Mouse (Mus musculus) lung, postnatal 0 days (tissue): ENCODE results near the gene Gm20388. TPM values are rescaled to one million over a fixed set of nuclear protein-coding genes. Genes with fewer than 3 reads are reported as not detected.

Experiments used
- ATAC-seq: fragments of 200-750 bp; cut with Nextera tagmentation; 2 replicates; pipeline ENCODE4 v1.8.0; 2017; ENCODE audit warnings: moderate library complexity
- DNase-seq: peaks from one replicate; pipeline ENCODE4 v3.0.0-alpha.2; 2016; ENCODE audit warnings: low spot score
- H3K27ac ChIP-seq: fragments of 300-500 bp; sonication (generic); 2 replicates; pipeline ENCODE4 v1.5.1; 2014; ENCODE audit warnings: antibody characterized with exemption, mild to moderate bottlenecking, low read length, mixed read lengths
- H3K27me3 ChIP-seq: fragments of 300-500 bp; sonication (generic); replicated peaks from 2 replicates; pipeline ENCODE4 v1.6.1; 2014; ENCODE audit warnings: low read length, mixed read lengths; ENCODE audit not compliant: insufficient read depth
- H3K36me3 ChIP-seq: fragments of 300-500 bp; sonication (generic); 2 replicates; pipeline ENCODE4 v1.6.1; 2014; ENCODE audit warnings: low read length, mixed read lengths; ENCODE audit not compliant: insufficient read depth
- H3K4me1 ChIP-seq: fragments of 300-500 bp; sonication (generic); 2 replicates; pipeline ENCODE4 v1.6.1; 2014; ENCODE audit warnings: antibody characterized with exemption, low read depth, low read length, mixed read lengths; ENCODE audit not compliant: insufficient read depth
- H3K4me2 ChIP-seq: fragments of 300-500 bp; sonication (generic); replicated peaks from 2 replicates; pipeline ENCODE4 v1.6.1; 2014; ENCODE audit warnings: low read depth, mild to moderate bottlenecking, low read length, moderate library complexity, mixed read lengths
- H3K4me3 ChIP-seq: fragments of 300-500 bp; sonication (generic); 2 replicates; pipeline ENCODE4 v1.5.1; 2014; ENCODE audit warnings: low read depth, low read length
- H3K9ac ChIP-seq: fragments of 300-500 bp; sonication (generic); replicated peaks from 2 replicates; pipeline ENCODE4 v1.6.1; 2014; ENCODE audit warnings: low read depth, mild to moderate bottlenecking
- H3K9me3 ChIP-seq: fragments of 300-500 bp; sonication (generic); 2 replicates; pipeline ENCODE4 v1.6.1; 2016; ENCODE audit warnings: low read length, mixed read lengths
- CTCF ChIP-seq: IDR thresholded peaks from 2 replicates; pipeline ENCODE4 v1.5.1; 2016; ENCODE audit warnings: antibody characterized with exemption, mild to moderate bottlenecking
- EP300 ChIP-seq: IDR thresholded peaks from 2 replicates; pipeline ENCODE4 v1.6.1; 2016; ENCODE audit warnings: antibody characterized with exemption, mild to moderate bottlenecking, control low read depth
- WGBS: fragments of 180-500 bp; shearing (Covaris S2); extraction: QIAGEN DNeasy Blood & Tissue Kit; methylation state at CpG from one replicate; pipeline ENCODE4 v1.1.7; 2014; 5-methylcytosine and 5-hydroxymethylcytosine counted together
- polyA plus RNA-seq: library from polyadenylated mRNA; unstranded; fragments of >200 nt; fragmentation: Nextera tagmentation; extraction: Ambion mirVana; gene quantifications from 2 replicates; pipeline ENCODE4 v1.2.1, GENCODE M21; 2015

Gm20388 gene
- polyA plus RNA-seq, 1 experiment from 2014 or later, result not detected

DNA sequence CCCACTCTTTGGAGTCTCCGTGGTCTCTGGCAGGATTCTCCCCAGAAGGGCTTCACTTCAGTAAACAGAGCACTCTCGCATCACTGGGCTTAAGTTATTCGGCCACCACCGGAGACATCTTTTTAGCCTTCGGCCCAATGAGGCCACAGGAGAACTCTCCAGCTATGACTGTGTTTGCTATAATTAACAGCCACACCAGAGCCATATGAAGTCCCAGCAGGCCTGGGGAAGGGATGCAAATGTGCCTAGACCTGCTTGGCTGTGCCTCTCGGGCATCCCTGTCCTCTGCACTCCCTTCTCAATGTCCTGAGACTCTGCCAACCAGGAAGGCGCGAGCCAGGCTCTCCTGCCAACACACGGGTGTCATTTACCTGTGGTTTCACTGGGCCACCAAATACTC, 1946.7 kb downstream of the Gm20388 start:
- no peaks in the 10 kb centered on the region for H3K36me3 ChIP-seq
- H3K4me1 ChIP-seq, result no peaks in the 10 kb centered on the region; the same call in 1 of the 2 replicates
- 64% methylated on average over 9 of the region's 9 CpGs for WGBS
- no peak for TF ChIP-seq EP300
- no peak for TF ChIP-seq CTCF
- H3K4me3 ChIP-seq, result no peak overlapping the region
- no peak overlapping the region for H3K4me2 ChIP-seq
- ATAC-seq (no peak), DNase-seq (no peak)
- no peaks in the 10 kb centered on the region for H3K27me3 ChIP-seq
- no peaks in the 10 kb centered on the region for H3K9me3 ChIP-seq
- H3K9ac ChIP-seq, result no peak overlapping the region
- H3K27ac ChIP-seq, result no peak overlapping the region

DNA sequence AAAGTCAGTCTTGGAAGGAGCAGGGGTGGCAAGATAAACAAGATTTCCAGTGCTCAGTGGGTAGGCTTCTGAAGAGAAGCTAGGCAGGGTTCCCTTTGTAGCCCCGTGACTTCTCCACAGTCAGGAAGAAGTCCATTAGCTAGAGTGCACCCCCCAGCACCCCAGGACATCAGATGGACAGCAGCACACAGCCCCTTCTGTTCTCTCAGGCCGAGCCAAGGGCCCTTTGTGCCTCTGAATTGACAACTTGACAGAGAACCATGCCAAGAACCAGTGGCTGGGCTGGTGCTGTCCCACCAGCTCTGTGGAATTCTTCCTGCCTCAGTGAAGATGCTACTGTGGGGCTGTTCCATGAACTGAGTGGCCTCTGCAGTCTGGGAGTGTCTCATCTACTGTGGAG, 1947.1 kb downstream of the Gm20388 start:
- no peak for TF ChIP-seq CTCF
- TF ChIP-seq EP300, result no peak

DNA sequence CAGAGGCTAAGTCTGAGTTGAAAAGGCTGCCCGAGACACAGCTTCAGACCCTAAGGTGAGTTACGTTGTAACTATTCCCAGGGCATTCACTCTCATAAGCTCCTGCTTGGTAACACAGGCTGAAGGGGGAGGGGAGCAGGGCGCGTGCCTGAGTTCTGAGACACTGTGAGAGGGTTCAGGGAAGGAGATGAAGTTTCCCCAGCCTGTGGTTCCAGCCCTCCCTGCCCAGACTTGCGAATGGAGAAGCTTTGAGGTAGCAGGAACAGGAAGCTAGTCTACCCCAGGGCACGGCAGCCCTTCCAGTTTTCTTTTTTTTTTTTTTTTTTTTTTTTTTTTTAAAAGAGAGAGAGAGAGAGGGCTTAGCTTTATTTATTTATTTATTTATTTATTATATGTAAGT, 1950.6 kb downstream of the Gm20388 start:
- no peaks in the 10 kb centered on the region for H3K9me3 ChIP-seq
- DNase-seq, result peak; percentile 36
- no peaks in the 10 kb centered on the region for H3K27me3 ChIP-seq
- no peaks in the 10 kb centered on the region for H3K36me3 ChIP-seq
- 28% methylated on average over 6 of the region's 6 CpGs for WGBS
- no peaks in the 10 kb centered on the region for H3K4me1 ChIP-seq
- no peak overlapping the region for H3K4me3 ChIP-seq
- no peak for TF ChIP-seq CTCF
- TF ChIP-seq EP300, result no peak
- H3K4me2 ChIP-seq, result no peak overlapping the region
- no peak for ATAC-seq
- H3K9ac ChIP-seq, result no peak overlapping the region
- H3K27ac ChIP-seq, result no peak overlapping the region

More for the DNA sequence above, 1947.1 kb downstream of the Gm20388 start:
- DNase-seq, result no peak
- 37% methylated on average over 2 of the region's 2 CpGs for WGBS
- no peak overlapping the region for H3K9ac ChIP-seq
- no peak for ATAC-seq
- no peaks in the 10 kb centered on the region for H3K9me3 ChIP-seq
- H3K4me1 ChIP-seq, result no peaks in the 10 kb centered on the region
- H3K36me3 ChIP-seq, result no peaks in the 10 kb centered on the region
- no peak overlapping the region for H3K4me2 ChIP-seq
- no peaks in the 10 kb centered on the region for H3K27me3 ChIP-seq
- no peak overlapping the region for H3K4me3 ChIP-seq
- H3K27ac ChIP-seq, result no peak overlapping the region

DNA sequence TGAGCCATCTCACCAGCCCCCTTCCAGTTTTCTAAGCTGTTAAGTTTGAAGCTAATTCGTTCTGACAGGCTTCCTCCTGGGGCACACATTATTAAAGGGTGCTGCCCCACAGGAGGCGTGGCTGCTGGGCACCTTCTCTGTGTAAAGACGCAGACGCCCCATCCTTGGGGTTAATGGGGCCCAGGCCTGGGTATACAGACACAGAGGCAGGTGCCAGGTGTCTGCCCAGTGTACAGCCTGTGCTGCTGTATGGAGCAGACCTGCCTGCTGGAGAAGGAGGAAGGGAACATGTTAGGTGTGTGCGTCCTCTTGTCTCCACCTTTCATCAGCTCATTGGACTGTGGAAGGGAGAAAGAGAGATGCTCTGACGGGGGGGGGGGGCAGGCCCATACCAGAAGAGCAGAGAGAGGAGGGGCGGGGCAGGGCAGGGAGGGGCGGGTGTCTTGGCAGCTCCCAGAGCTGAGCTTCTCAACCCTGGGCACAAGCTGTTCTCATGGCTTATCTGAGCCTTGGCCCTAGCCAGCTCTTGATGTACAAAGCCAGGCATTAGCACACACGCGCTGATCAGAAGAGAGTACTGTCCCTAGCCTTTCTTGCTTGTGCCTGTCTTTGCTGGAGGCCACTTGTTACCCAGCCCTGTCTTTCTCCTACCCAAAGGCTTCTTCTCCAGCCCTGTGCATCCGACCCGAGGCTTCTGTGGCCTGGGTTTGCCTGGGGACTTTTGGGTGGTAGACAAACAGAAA, 1951.3 kb downstream of the Gm20388 start:
- H3K27me3 ChIP-seq, result no peaks in the 10 kb centered on the region
- H3K9ac ChIP-seq, result no peak overlapping the region
- H3K4me2 ChIP-seq, result no peak overlapping the region
- H3K36me3 ChIP-seq, result no peaks in the 10 kb centered on the region
- DNase-seq, result peak; percentile 43
- no peaks in the 10 kb centered on the region for H3K4me1 ChIP-seq
- no peak overlapping the region for H3K27ac ChIP-seq
- TF ChIP-seq CTCF (no peak), EP300 (no peak)
- 63% methylated on average over 10 of the region's 12 CpGs for WGBS
- no peaks in the 10 kb centered on the region for H3K9me3 ChIP-seq
- no peak overlapping the region for H3K4me3 ChIP-seq
- peak; percentile 68 for ATAC-seq

DNA sequence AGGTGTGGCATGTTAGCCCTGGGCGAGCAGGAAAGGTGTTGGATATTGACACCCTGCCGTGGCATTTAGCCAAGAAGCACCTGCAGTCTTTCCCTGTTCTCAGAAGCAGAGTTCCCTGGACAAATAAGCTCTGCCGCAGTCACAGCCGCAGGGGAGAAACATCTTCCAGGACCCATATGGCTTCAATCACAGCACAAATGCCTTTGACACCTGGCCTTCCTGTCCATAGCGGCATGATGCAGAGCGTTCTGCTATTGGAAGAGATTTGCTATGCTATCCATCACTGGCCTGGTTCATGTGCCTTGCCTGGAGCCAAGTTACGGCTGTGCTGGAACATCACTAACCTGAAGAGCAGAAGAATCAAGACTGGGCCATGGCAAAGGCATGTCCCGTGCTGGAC, 1954.7 kb downstream of the Gm20388 start:
- Histone ChIP-seq H3K9ac (no peak overlapping the region), H3K27me3 (no peaks in the 10 kb centered on the region), H3K4me2 (no peak overlapping the region), H3K4me3 (no peak overlapping the region), H3K9me3 (no peaks in the 10 kb centered on the region), H3K4me1 (no peaks in the 10 kb centered on the region), H3K36me3 (no peaks in the 10 kb centered on the region), H3K27ac (no peak overlapping the region)
- WGBS, result 65% methylated on average over 8 of the region's 8 CpGs
- TF ChIP-seq EP300, result no peak
- no peak for TF ChIP-seq CTCF
- DNase-seq (no peak), ATAC-seq (no peak)

DNA sequence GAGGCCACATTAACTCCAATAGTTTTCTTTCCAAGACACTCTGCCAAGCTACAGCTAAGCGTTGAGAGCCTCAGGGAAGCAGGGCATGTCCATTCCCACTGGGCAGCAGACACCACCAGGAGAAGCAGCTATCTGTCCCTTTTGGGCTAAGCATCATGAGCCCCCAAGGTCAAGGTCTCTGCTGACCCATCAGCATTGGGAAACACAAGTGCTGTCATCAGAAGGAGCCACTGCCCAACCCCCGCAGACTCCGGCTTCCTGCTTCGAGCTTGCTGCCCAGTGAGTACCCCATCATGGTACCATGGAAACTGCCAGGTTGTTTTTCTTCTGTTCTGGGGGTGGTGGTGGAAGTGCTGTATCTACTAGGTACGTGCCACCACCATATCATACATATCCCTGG, 1957.6 kb downstream of the Gm20388 start:
- no peak overlapping the region for H3K4me2 ChIP-seq
- TF ChIP-seq EP300 (no peak), CTCF (no peak)
- H3K4me3 ChIP-seq, result no peak overlapping the region
- no peak overlapping the region for H3K9ac ChIP-seq
- no peak overlapping the region for H3K27ac ChIP-seq
- H3K4me1 ChIP-seq, result no peaks in the 10 kb centered on the region; the same call in 1 of the 2 replicates
- no peak for ATAC-seq
- no peaks in the 10 kb centered on the region for H3K27me3 ChIP-seq
- no peaks in the 10 kb centered on the region for H3K36me3 ChIP-seq
- no peaks in the 10 kb centered on the region for H3K9me3 ChIP-seq
- DNase-seq, result no peak
- WGBS, result 80% methylated on average over 5 of the region's 5 CpGs

DNA sequence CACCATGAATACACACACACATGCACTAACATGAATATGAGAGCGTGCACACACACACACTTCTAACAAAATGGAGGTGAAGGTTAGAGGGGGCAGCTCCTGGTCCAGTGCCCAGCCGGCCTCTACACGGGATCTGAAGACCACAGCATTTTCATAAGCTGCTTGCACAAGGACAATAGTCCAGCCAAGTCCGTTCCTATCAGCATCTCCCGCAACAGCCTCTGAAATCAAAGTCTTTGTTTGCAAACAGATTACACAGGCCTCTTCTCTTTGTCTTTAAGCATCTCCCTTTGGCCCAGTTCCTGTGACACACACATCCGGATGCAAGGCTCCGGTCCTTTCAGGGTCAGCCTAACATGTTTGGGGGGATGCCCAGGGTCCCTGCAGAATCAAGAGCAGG, 1958.3 kb downstream of the Gm20388 start:
- no peak for ATAC-seq
- WGBS, result 75% methylated on average over 7 of the region's 7 CpGs
- H3K27me3 ChIP-seq, result no peaks in the 10 kb centered on the region

More for the DNA sequence above, 1958.3 kb downstream of the Gm20388 start:
- Histone ChIP-seq H3K36me3 (no peaks in the 10 kb centered on the region), H3K4me2 (no peak overlapping the region), H3K9me3 (no peaks in the 10 kb centered on the region), H3K4me3 (no peak overlapping the region), H3K9ac (no peak overlapping the region), H3K4me1 (no peaks in the 10 kb centered on the region; the same call in 1 of the 2 replicates), H3K27ac (no peak overlapping the region)
- DNase-seq, result no peak
- TF ChIP-seq CTCF (no peak), EP300 (no peak)
